Mouse (Mus musculus) MEL (cell line): ENCODE measurements around the gene Tmem107. TPM values are rescaled to one million over a fixed set of nuclear protein-coding genes. Genes with fewer than 3 reads are reported as not detected.

Source experiments
- DNase-seq: peaks from one replicate; pipeline ENCODE4 v3.0.0; 2011; ENCODE audit warnings: low read depth, low spot score
- H3K27ac ChIP-seq: 2 replicates; pipeline ENCODE4 v1.5.1; 2012; ENCODE audit warnings: low read depth, mild to moderate bottlenecking, control low read depth, low read length, moderate library complexity; ENCODE audit not compliant: control insufficient read depth
- H3K27me3 ChIP-seq, 2 experiments: fragments of 150-350 bp in 1 of 2; sonication (generic) in 1 of 2; 2 replicates each; pipeline ENCODE4 v1.6.1; 2012; ENCODE audit warnings: low read length in 2 of 2, mild to moderate bottlenecking in 2 of 2, improper control_type of control experiment in 1 of 2, moderate library complexity in 1 of 2; ENCODE audit not compliant: insufficient read depth in 2 of 2, control insufficient read depth in 1 of 2
- H3K36me3 ChIP-seq, 2 experiments: 2 replicates each; pipeline ENCODE4 v1.6.1; 2012 to 2014; ENCODE audit warnings: low read length in 2 of 2, improper control_type of control experiment in 1 of 2, inconsistent platforms in 1 of 2, mild to moderate bottlenecking in 1 of 2; ENCODE audit not compliant: insufficient read depth in 2 of 2, control insufficient read depth in 1 of 2
- H3K4me1 ChIP-seq, 2 experiments: fragments of 150-350 bp in 1 of 2; sonication (generic) in 1 of 2; 2 replicates each; pipeline ENCODE4 v1.6.1; 2012; ENCODE audit warnings: low read length in 2 of 2, improper control_type of control experiment in 1 of 2, mild to moderate bottlenecking in 1 of 2; ENCODE audit not compliant: insufficient read depth in 2 of 2, control insufficient read depth in 1 of 2
- H3K4me3 ChIP-seq, 2 experiments: fragments of 150-350 bp in 1 of 2; sonication (generic) in 1 of 2; 2 replicates each; pipeline ENCODE4 v1.5.1; 2012; ENCODE audit warnings: low read depth in 2 of 2, low read length in 2 of 2, mild to moderate bottlenecking in 2 of 2, moderate library complexity in 2 of 2, control low read depth in 1 of 2, improper control_type of control experiment in 1 of 2; ENCODE audit not compliant: control insufficient read depth in 1 of 2, insufficient read depth in 1 of 2
- H3K79me2 ChIP-seq: 2 replicates; pipeline ENCODE4 v1.6.1; 2012; ENCODE audit warnings: mild to moderate bottlenecking, low read length, moderate library complexity; ENCODE audit not compliant: control insufficient read depth, poor library complexity, insufficient read depth
- H3K9ac ChIP-seq: 2 replicates; pipeline ENCODE4 v1.6.1; 2012; ENCODE audit warnings: low read depth, mild to moderate bottlenecking, control low read depth, low read length, moderate library complexity; ENCODE audit not compliant: control insufficient read depth, poor library complexity, severe bottlenecking
- H3K9me3 ChIP-seq: fragments of 150-350 bp; sonication (generic); replicated peaks from 2 replicates; pipeline ENCODE4 v1.6.1; 2012; ENCODE audit warnings: mild to moderate bottlenecking, low read length, improper control_type of control experiment, moderate library complexity; ENCODE audit not compliant: insufficient read depth
- CHD2 ChIP-seq: IDR thresholded peaks from 2 replicates; pipeline ENCODE4 v1.6.1; 2011; ENCODE audit warnings: low read length, improper control_type of control experiment
- CTCF ChIP-seq, 3 experiments: IDR thresholded peaks in 2 of 3; conservative IDR thresholded peaks in 1 of 3; 2 replicates each; pipeline ENCODE4 v1.5.1; 2011 to 2012; ENCODE audit warnings: low read length in 3 of 3, low read depth in 2 of 3, mild to moderate bottlenecking in 2 of 3, improper control_type of control experiment in 1 of 3, inconsistent platforms in 1 of 3, mixed read lengths in 1 of 3, moderate library complexity in 1 of 3; ENCODE audit not compliant: control insufficient read depth in 1 of 3, insufficient read depth in 1 of 3, poor library complexity in 1 of 3, severe bottlenecking in 1 of 3
- ELF1 ChIP-seq: IDR thresholded peaks from 2 replicates; pipeline ENCODE4 v1.6.1; 2014; ENCODE audit warnings: low read depth, mild to moderate bottlenecking, inconsistent platforms, low read length, improper control_type of control experiment, moderate library complexity
- EP300 ChIP-seq, 2 experiments: IDR thresholded peaks; 2 replicates each; pipeline ENCODE4 v1.6.1; 2011; ENCODE audit warnings: improper control_type of control experiment in 2 of 2, low read length in 2 of 2, low read depth in 1 of 2, mild to moderate bottlenecking in 1 of 2
- KAT2A ChIP-seq: conservative IDR thresholded peaks from 2 replicates; pipeline ENCODE4 v1.6.1; 2012; ENCODE audit warnings: low read depth, low read length, improper control_type of control experiment, inconsistent platforms
- MAZ ChIP-seq: IDR thresholded peaks from 2 replicates; pipeline ENCODE4 v1.6.1; 2012; ENCODE audit warnings: low read depth, mild to moderate bottlenecking, inconsistent platforms, low read length, improper control_type of control experiment
- MXI1 ChIP-seq: IDR thresholded peaks from 2 replicates; pipeline ENCODE4 v1.6.1; 2011; ENCODE audit warnings: mild to moderate bottlenecking, low read depth, low read length, improper control_type of control experiment
- MYB ChIP-seq: IDR thresholded peaks from 2 replicates; pipeline ENCODE4 v1.6.1; 2011; ENCODE audit warnings: mild to moderate bottlenecking, low read depth, low read length, improper control_type of control experiment
- MYC ChIP-seq: IDR thresholded peaks from 2 replicates; pipeline ENCODE4 v1.6.1; 2011; ENCODE audit warnings: low read depth, mild to moderate bottlenecking, low read length, improper control_type of control experiment, moderate library complexity
- NRF1 ChIP-seq: IDR thresholded peaks from 2 replicates; pipeline ENCODE4 v1.6.1; 2014; ENCODE audit warnings: low read depth, mild to moderate bottlenecking, inconsistent platforms, low read length, improper control_type of control experiment, moderate library complexity; ENCODE audit not compliant: poor library complexity, insufficient read depth, severe bottlenecking
- POLR2A ChIP-seq, 2 experiments: IDR thresholded peaks; 2 replicates each; pipeline ENCODE4 v1.6.1; 2011 to 2012; ENCODE audit warnings: low read length in 2 of 2, mild to moderate bottlenecking in 2 of 2, control low read depth in 1 of 2, improper control_type of control experiment in 1 of 2, low read depth in 1 of 2, moderate library complexity in 1 of 2; ENCODE audit not compliant: control insufficient read depth in 1 of 2, insufficient read depth in 1 of 2, poor library complexity in 1 of 2
- SIN3A ChIP-seq: IDR thresholded peaks from 2 replicates; pipeline ENCODE4 v1.6.1; 2012; ENCODE audit warnings: low read length, improper control_type of control experiment, inconsistent platforms
- SMC3 ChIP-seq: IDR thresholded peaks from 2 replicates; pipeline ENCODE4 v1.6.1; 2011; ENCODE audit warnings: low read depth, low read length, improper control_type of control experiment
- TAL1 ChIP-seq: IDR thresholded peaks from 2 replicates; pipeline ENCODE4 v1.6.1; 2012; ENCODE audit warnings: mild to moderate bottlenecking, inconsistent platforms, low read length, moderate library complexity, mixed read lengths
- TCF12 ChIP-seq: IDR thresholded peaks from 2 replicates; pipeline ENCODE4 v1.6.1; 2014; ENCODE audit warnings: low read depth, mild to moderate bottlenecking, inconsistent platforms, low read length, improper control_type of control experiment, moderate library complexity
- USF2 ChIP-seq, 2 experiments: IDR thresholded peaks; 2 replicates each; pipeline ENCODE4 v1.6.1; 2011 to 2012; ENCODE audit warnings: improper control_type of control experiment in 2 of 2, low read length in 2 of 2, borderline replicate concordance in 1 of 2, inconsistent platforms in 1 of 2, low read depth in 1 of 2, mild to moderate bottlenecking in 1 of 2; ENCODE audit not compliant: insufficient read depth in 1 of 2
- ZC3H11A ChIP-seq: IDR thresholded peaks from 2 replicates; pipeline ENCODE4 v1.6.1; 2012; ENCODE audit warnings: low read depth, mild to moderate bottlenecking, inconsistent platforms, low read length, improper control_type of control experiment
- ZKSCAN1 ChIP-seq: IDR thresholded peaks from 2 replicates; pipeline ENCODE4 v1.6.1; 2012; ENCODE audit warnings: low read depth, mild to moderate bottlenecking, inconsistent platforms, low read length, improper control_type of control experiment, moderate library complexity
- ZMIZ1 ChIP-seq: IDR thresholded peaks from 2 replicates; pipeline ENCODE4 v1.6.1; 2012; ENCODE audit warnings: low read depth, mild to moderate bottlenecking, inconsistent platforms, low read length, improper control_type of control experiment, moderate library complexity
- ZNF384 ChIP-seq: IDR thresholded peaks from 2 replicates; pipeline ENCODE4 v1.6.1; 2012; ENCODE audit warnings: low read depth, mild to moderate bottlenecking, inconsistent platforms, low read length, improper control_type of control experiment
- polyA plus RNA-seq, 2 experiments: library from polyadenylated mRNA; stranded (reverse) in 1 of 2; unstranded in 1 of 2; fragments of >175 nt in 1 of 2; fragments of >200 nt in 1 of 2; gene quantifications; 2 replicates each; pipeline versions ENCODE4 v1.2.1 to v1.2.4; 2012; ENCODE audit warnings: low replicate concordance in 2 of 2, low read depth in 1 of 2; ENCODE audit not compliant: insufficient read length in 2 of 2, insufficient read depth in 1 of 2, missing spikeins in 1 of 2
- total RNA-seq: library from RNA; depleted of rRNA; stranded (reverse); fragments of 300-350 nt; gene quantifications from 2 replicates; pipeline ENCODE4 v1.2.3, GENCODE M21; 2012

Gene Tmem107
- total and polyA plus RNA-seq, 3 experiments = 47.0 to 79.5 TPM; not detected in 1

DNA sequence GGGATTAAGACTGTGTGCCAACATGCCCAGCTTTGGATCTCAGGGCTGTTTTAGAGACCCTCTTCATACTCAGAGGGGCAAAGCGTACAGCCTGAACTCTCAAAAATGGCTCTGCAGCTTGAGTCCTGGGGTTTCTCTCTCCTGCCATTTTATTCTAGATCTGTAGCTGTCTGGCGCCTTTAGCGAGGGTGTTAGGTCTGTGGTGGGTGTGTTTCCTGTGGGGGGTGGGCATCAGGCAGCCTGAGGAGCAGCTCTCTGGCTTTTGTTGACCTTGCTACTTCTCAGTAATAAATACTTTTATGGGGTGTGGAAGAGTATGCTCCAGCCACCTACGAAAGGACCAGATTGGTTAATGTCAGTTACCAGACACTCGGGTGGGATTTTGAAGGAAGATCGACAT, 7.4 kb downstream of the Tmem107 start:
- no peak overlapping the region for H3K4me3 ChIP-seq
- H3K9me3 ChIP-seq = no peaks in the 10 kb centered on the region
- peaks cover 0 to 12% of the 10 kb centered on the region in 2 experiments; a peak in 3 of 4 replicates for H3K4me1 ChIP-seq
- H3K9ac ChIP-seq = no peak overlapping the region
- no peaks in the 10 kb centered on the region for H3K79me2 ChIP-seq
- TF ChIP-seq SMC3 = no peak
- no peak for TF ChIP-seq SIN3A
- no peak for TF ChIP-seq KAT2A
- TF ChIP-seq NRF1 = no peak
- no peak for TF ChIP-seq ZC3H11A
- no peak for TF ChIP-seq EP300 (IDR thresholded peaks at IDR 0.05; ENCODE audit: low read depth in 1 of 2, low read length in 2 of 2)
- TF ChIP-seq ZKSCAN1 = no peak
- TF ChIP-seq MYB = no peak
- TF ChIP-seq MAZ = no peak
- no peak for TF ChIP-seq ZMIZ1
- no peak for TF ChIP-seq TAL1
- no peak for TF ChIP-seq TCF12
- no peak for TF ChIP-seq MYC
- no peak for TF ChIP-seq CTCF (IDR thresholded peaks at IDR 0.05 in 2 of 3, conservative IDR thresholded peaks at IDR 0.05 in 1 of 3; ENCODE audit: control insufficient read depth in 1 of 3, insufficient read depth in 1 of 3, low read depth in 2 of 3, low read length in 3 of 3, poor library complexity in 1 of 3, severe bottlenecking in 1 of 3)
- no peak for TF ChIP-seq CHD2
- TF ChIP-seq MXI1 = no peak
- no peak for TF ChIP-seq POLR2A (IDR thresholded peaks at IDR 0.05; ENCODE audit: control insufficient read depth in 1 of 2, insufficient read depth in 1 of 2, low read depth in 1 of 2, low read length in 2 of 2, poor library complexity in 1 of 2)
- TF ChIP-seq ELF1 = no peak
- TF ChIP-seq USF2 (IDR thresholded peaks at IDR 0.05; ENCODE audit: borderline replicate concordance in 1 of 2, insufficient read depth in 1 of 2, low read depth in 1 of 2, low read length in 2 of 2) = no peak
- no peak overlapping the region for H3K27ac ChIP-seq
- no peak for DNase-seq
- H3K36me3 ChIP-seq = peaks cover 0 to 3% of the 10 kb centered on the region in 2 experiments; a peak in 1 of 4 replicates
- H3K27me3 ChIP-seq = no peaks in the 10 kb centered on the region; a peak in 2 of 4 replicates

DNA sequence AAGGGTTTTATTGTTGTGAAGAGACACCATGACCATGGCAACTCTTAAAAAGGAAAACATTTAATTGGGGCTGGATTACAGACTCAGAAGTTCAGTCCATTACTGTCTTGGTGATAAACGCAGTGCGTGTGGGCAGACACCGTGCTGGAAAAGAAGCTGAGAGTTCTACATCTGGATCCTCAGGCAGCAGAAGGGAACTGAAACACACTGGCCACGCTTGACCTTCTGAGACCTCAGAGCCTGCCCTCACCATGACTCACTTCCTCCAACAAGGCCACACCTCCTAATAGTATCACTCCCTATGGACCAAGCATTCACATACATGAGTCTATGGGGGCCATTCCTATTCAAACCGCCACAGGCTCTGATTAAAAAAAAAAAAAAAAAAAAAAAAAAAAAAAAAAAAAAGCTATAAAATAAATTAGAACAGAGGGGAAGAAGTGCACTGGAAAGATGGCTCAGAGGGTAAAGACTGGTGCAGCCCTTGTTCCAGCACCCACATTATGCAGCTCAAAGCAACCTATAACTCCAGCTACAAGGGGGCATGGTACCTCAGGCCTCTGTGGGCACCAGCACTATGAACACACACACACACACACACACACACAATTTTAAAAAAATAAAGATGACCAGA, 8.3 kb downstream of the Tmem107 start:
- Histone ChIP-seq H3K79me2 (no peaks in the 10 kb centered on the region), H3K4me1 (peaks cover 0 to 12% of the 10 kb centered on the region in 2 experiments; a peak in 3 of 4 replicates), H3K9me3 (no peaks in the 10 kb centered on the region), H3K27me3 (no peaks in the 10 kb centered on the region; a peak in 3 of 4 replicates), H3K36me3 (peaks cover 0 to 3% of the 10 kb centered on the region in 2 experiments; a peak in 1 of 4 replicates), H3K4me3 (no peak overlapping the region), H3K27ac (no peak overlapping the region), H3K9ac (no peak overlapping the region)
- DNase-seq = no peak
- no peak for TF ChIP-seq POLR2A (IDR thresholded peaks at IDR 0.05; ENCODE audit: control insufficient read depth in 1 of 2, insufficient read depth in 1 of 2, low read depth in 1 of 2, low read length in 2 of 2, poor library complexity in 1 of 2)
- peak; percentile 64 for TF ChIP-seq ZNF384
